Mouse (Mus musculus): Measurements from ENCODE around the gene Heca. TPM values are rescaled to one million over a fixed set of nuclear protein-coding genes. Genes with fewer than 3 reads are reported as not detected.
"Not testable (repeated sequence)": the region's sequence is repeated elsewhere in the genome, so short reads cannot be mapped to it uniquely, and the experiment has no call there.

Gene Heca
- polyA plus RNA-seq, 1 experiment from 2014 or later, result 5.5 TPM

- Histone ChIP-seq H3K27me3 (ENCODE audit: control insufficient read depth, insufficient read depth, low read length) (no peaks in the 10 kb centered on the region), H3K36me3 (ENCODE audit: control insufficient read depth, insufficient read depth, low read length) (peaks cover 3% of the 10 kb centered on the region; the same call in 1 of the 2 replicates), H3K4me3 (ENCODE audit: low read depth, low read length) (no peak overlapping the region), H3K27ac (ENCODE audit: low read depth, low read length) (no peak overlapping the region), H3K9ac (ENCODE audit: low read depth, low read length) (no peak overlapping the region), H3K4me2 (replicated peaks; ENCODE audit: low read depth, low read length) (no peak overlapping the region), H3K4me1 (replicated peaks; ENCODE audit: control insufficient read depth, insufficient read depth, low read length) (no peaks in the 10 kb centered on the region), H3K9me3 (ENCODE audit: control insufficient read depth, low read length) (no peaks in the 10 kb centered on the region)
- ATAC-seq (ENCODE audit: low FRiP score), result no peak
- 88% methylated on average over 5 of the region's 5 CpGs for WGBS
- DNase-seq (ENCODE audit: low spot score), result no peak
Measured at GRCm38 (mm10) chr10:17919971-17920370, 27.9 kb downstream of the Heca start.

GRCm38 (mm10) chr10:17919032-17919431 lies 28.8 kb downstream of the Heca start:
- H3K4me1 ChIP-seq (replicated peaks; ENCODE audit: control insufficient read depth, insufficient read depth, low read length), result no peaks in the 10 kb centered on the region
- H3K27ac ChIP-seq (ENCODE audit: low read depth, low read length), result no peak overlapping the region
- 88% methylated on average over 2 of the region's 2 CpGs for WGBS
- H3K4me3 ChIP-seq (ENCODE audit: low read depth, low read length), result no peak overlapping the region
- no peaks in the 10 kb centered on the region for H3K27me3 ChIP-seq (ENCODE audit: control insufficient read depth, insufficient read depth, low read length)
- peaks cover 3% of the 10 kb centered on the region; the same call in 1 of the 2 replicates for H3K36me3 ChIP-seq (ENCODE audit: control insufficient read depth, insufficient read depth, low read length)
- no peak overlapping the region for H3K9ac ChIP-seq (ENCODE audit: low read depth, low read length)
- no peak for DNase-seq (ENCODE audit: low spot score)
- ATAC-seq (ENCODE audit: low FRiP score), result no peak
- no peaks in the 10 kb centered on the region for H3K9me3 ChIP-seq (ENCODE audit: control insufficient read depth, low read length)
- H3K4me2 ChIP-seq (replicated peaks; ENCODE audit: low read depth, low read length), result no peak overlapping the region

GRCm38 (mm10) chr10:17908731-17909130 lies 39.1 kb downstream of the Heca start:
- no peak overlapping the region for H3K9ac ChIP-seq (ENCODE audit: low read depth, low read length)
- no peak overlapping the region for H3K27ac ChIP-seq (ENCODE audit: low read depth, low read length)
- H3K4me2 ChIP-seq (replicated peaks; ENCODE audit: low read depth, low read length), result no peak overlapping the region
- H3K4me3 ChIP-seq (ENCODE audit: low read depth, low read length), result no peak overlapping the region
- H3K27me3 ChIP-seq (ENCODE audit: control insufficient read depth, insufficient read depth, low read length), result no peaks in the 10 kb centered on the region
- H3K36me3 ChIP-seq (ENCODE audit: control insufficient read depth, insufficient read depth, low read length), result no peaks in the 10 kb centered on the region
- 89% methylated on average over 4 of the region's 4 CpGs for WGBS
- H3K9me3 ChIP-seq (ENCODE audit: control insufficient read depth, low read length), result no peaks in the 10 kb centered on the region
- ATAC-seq (ENCODE audit: low FRiP score), result no peak
- DNase-seq (ENCODE audit: low spot score), result no peak
- H3K4me1 ChIP-seq (replicated peaks; ENCODE audit: control insufficient read depth, insufficient read depth, low read length), result no peaks in the 10 kb centered on the region

GRCm38 (mm10) chr10:17906405-17906804 lies 41.5 kb downstream of the Heca start:
- ATAC-seq (ENCODE audit: low FRiP score), result not testable (repeated sequence)

GRCm38 (mm10) chr10:17903449-17903848 lies 44.4 kb downstream of the Heca start:
- no peak for DNase-seq (ENCODE audit: low spot score)
- 94% methylated on average over 2 of the region's 2 CpGs for WGBS
- Histone ChIP-seq H3K4me1 (replicated peaks; ENCODE audit: control insufficient read depth, insufficient read depth, low read length) (no peaks in the 10 kb centered on the region), H3K27ac (ENCODE audit: low read depth, low read length) (no peak overlapping the region), H3K9ac (ENCODE audit: low read depth, low read length) (no peak overlapping the region), H3K36me3 (ENCODE audit: control insufficient read depth, insufficient read depth, low read length) (0 out of 2 replicates have a peak, but pooled peaks cover 3% of the 10 kb centered on the region), H3K27me3 (ENCODE audit: control insufficient read depth, insufficient read depth, low read length) (no peaks in the 10 kb centered on the region), H3K9me3 (ENCODE audit: control insufficient read depth, low read length) (no peaks in the 10 kb centered on the region), H3K4me2 (replicated peaks; ENCODE audit: low read depth, low read length) (no peak overlapping the region), H3K4me3 (ENCODE audit: low read depth, low read length) (no peak overlapping the region)
- no peak for ATAC-seq (ENCODE audit: low FRiP score)

More at GRCm38 (mm10) chr10:17906405-17906804, 41.5 kb downstream of the Heca start:
- H3K4me3 ChIP-seq (ENCODE audit: low read depth, low read length); H3K36me3 ChIP-seq (ENCODE audit: control insufficient read depth, insufficient read depth, low read length); H3K9ac ChIP-seq (ENCODE audit: low read depth, low read length); H3K27me3 ChIP-seq (ENCODE audit: control insufficient read depth, insufficient read depth, low read length); H3K4me1 ChIP-seq (replicated peaks; ENCODE audit: control insufficient read depth, insufficient read depth, low read length); H3K4me2 ChIP-seq (replicated peaks; ENCODE audit: low read depth, low read length); H3K27ac ChIP-seq (ENCODE audit: low read depth, low read length); DNase-seq (ENCODE audit: low spot score); H3K9me3 ChIP-seq (ENCODE audit: control insufficient read depth, low read length): not testable (repeated sequence)
- 88% methylated on average over 3 of the region's 3 CpGs for WGBS

GRCm38 (mm10) chr10:17880724-17881123 lies 67.1 kb downstream of the Heca start:
- no peak overlapping the region for H3K9ac ChIP-seq (ENCODE audit: low read depth, low read length)
- no peak for DNase-seq (ENCODE audit: low spot score)
- no peak for ATAC-seq (ENCODE audit: low FRiP score)
- H3K4me2 ChIP-seq (replicated peaks; ENCODE audit: low read depth, low read length), result no peak overlapping the region
- H3K36me3 ChIP-seq (ENCODE audit: control insufficient read depth, insufficient read depth, low read length), result no peaks in the 10 kb centered on the region
- H3K27ac ChIP-seq (ENCODE audit: low read depth, low read length), result no peak overlapping the region
- no peaks in the 10 kb centered on the region for H3K9me3 ChIP-seq (ENCODE audit: control insufficient read depth, low read length)
- H3K27me3 ChIP-seq (ENCODE audit: control insufficient read depth, insufficient read depth, low read length), result no peaks in the 10 kb centered on the region
- 0 out of 2 replicates have a peak, but pooled peaks cover 2% of the 10 kb centered on the region for H3K4me1 ChIP-seq (replicated peaks; ENCODE audit: control insufficient read depth, insufficient read depth, low read length)
- 83% methylated on average over 2 of the region's 2 CpGs for WGBS
- no peak overlapping the region for H3K4me3 ChIP-seq (ENCODE audit: low read depth, low read length)

- WGBS, result 91% methylated on average over 3 of the region's 3 CpGs
- DNase-seq (ENCODE audit: low spot score) (no peak), ATAC-seq (ENCODE audit: low FRiP score) (no peak)
Measured at GRCm38 (mm10) chr10:17880038-17880437, 67.8 kb downstream of the Heca start.

GRCm38 (mm10) chr10:17878002-17878919 lies 69.6 kb downstream of the Heca start:
- H3K4me1 ChIP-seq (replicated peaks; ENCODE audit: control insufficient read depth, insufficient read depth, low read length), result 0 out of 2 replicates have a peak, but pooled peaks cover 2% of the 10 kb centered on the region
- DNase-seq (ENCODE audit: low spot score), result peak; percentile 34
- peak; percentile 76 for ATAC-seq (ENCODE audit: low FRiP score)
- no peak overlapping the region for H3K4me2 ChIP-seq (replicated peaks; ENCODE audit: low read depth, low read length)
- H3K9ac ChIP-seq (ENCODE audit: low read depth, low read length), result no peak overlapping the region
- no peaks in the 10 kb centered on the region for H3K36me3 ChIP-seq (ENCODE audit: control insufficient read depth, insufficient read depth, low read length)
- H3K27me3 ChIP-seq (ENCODE audit: control insufficient read depth, insufficient read depth, low read length), result no peaks in the 10 kb centered on the region
- H3K27ac ChIP-seq (ENCODE audit: low read depth, low read length), result no peak overlapping the region
- no peaks in the 10 kb centered on the region for H3K9me3 ChIP-seq (ENCODE audit: control insufficient read depth, low read length)
- no peak overlapping the region for H3K4me3 ChIP-seq (ENCODE audit: low read depth, low read length)
- WGBS, result 26% methylated on average over 8 of the region's 8 CpGs

More at GRCm38 (mm10) chr10:17880038-17880437, 67.8 kb downstream of the Heca start:
- Histone ChIP-seq H3K4me3 (ENCODE audit: low read depth, low read length) (no peak overlapping the region), H3K27me3 (ENCODE audit: control insufficient read depth, insufficient read depth, low read length) (no peaks in the 10 kb centered on the region), H3K27ac (ENCODE audit: low read depth, low read length) (no peak overlapping the region), H3K9ac (ENCODE audit: low read depth, low read length) (no peak overlapping the region), H3K36me3 (ENCODE audit: control insufficient read depth, insufficient read depth, low read length) (no peaks in the 10 kb centered on the region), H3K4me1 (replicated peaks; ENCODE audit: control insufficient read depth, insufficient read depth, low read length) (0 out of 2 replicates have a peak, but pooled peaks cover 2% of the 10 kb centered on the region), H3K4me2 (replicated peaks; ENCODE audit: low read depth, low read length) (no peak overlapping the region), H3K9me3 (ENCODE audit: control insufficient read depth, low read length) (no peaks in the 10 kb centered on the region)
